Mouse (Mus musculus): ENCODE data around the gene Nupr1.

DNA sequence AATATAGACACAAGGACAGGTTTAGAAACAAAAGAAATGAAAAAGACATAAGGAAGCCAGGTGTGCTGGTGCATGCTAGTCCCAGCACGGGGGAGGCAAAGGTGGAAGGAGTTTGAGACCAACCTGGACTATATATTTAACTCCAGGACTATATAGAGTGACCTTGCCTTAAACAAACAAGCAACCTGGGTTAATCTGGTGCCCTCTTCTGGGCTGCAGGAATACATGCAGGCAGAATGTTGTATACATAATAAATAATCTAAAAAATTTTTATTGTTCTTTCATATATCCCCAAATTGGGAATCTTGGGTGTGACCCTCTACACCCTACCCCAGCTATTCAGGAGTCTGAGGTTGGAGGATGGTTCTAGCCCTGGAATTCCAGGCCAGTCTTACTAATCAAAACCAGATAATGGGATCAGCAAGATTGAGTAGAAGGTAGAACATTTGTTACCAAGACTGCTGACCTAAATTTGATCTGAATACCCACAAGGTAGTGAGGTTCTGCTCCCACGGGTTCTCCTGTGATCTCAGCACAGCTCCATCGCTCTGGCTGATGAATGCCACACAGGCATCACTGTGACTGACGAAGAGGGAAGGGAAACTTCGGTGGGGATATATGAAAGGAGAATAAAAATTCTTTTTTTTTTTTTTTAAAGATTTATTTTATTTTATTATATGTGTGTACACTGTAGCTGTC, 12.0 kb upstream of the Nupr1 start:
- no peak for TF ChIP-seq CTCF (IDR thresholded peaks at IDR 0.05; ENCODE audit: low read depth, low read length)
- TF ChIP-seq POLR2A (IDR thresholded peaks at IDR 0.05; ENCODE audit: extremely low read depth, insufficient read depth, low read length): no peak

Measured in liver, adult 2 months (tissue).